Mouse (Mus musculus): ENCODE measurements at regions not wholly inside any gene's neighbourhood (a gene's known extent, or its start where the extent isn't known, plus 50 kb on each side); places are given as distances from the start of the nearest gene placed in this dataset.
"Not testable (repeated sequence)": the region's sequence is repeated elsewhere in the genome, so short reads cannot be mapped to it uniquely, and the experiment has no call there.

GRCm38 (mm10) chr14:74201710-74202109 lies 438.9 kb upstream of the Htr2a start:
- peak; percentile 51 for DNase-seq (ENCODE audit: low read depth, low spot score)

GRCm38 (mm10) chr14:74205011-74205410 lies 435.6 kb upstream of the Htr2a start:
- DNase-seq (ENCODE audit: low read depth, low spot score) = peak; percentile 70

GRCm38 (mm10) chr14:74217914-74218446 lies 422.7 kb upstream of the Htr2a start:
- no peak for DNase-seq (ENCODE audit: low read depth, low spot score)

GRCm38 (mm10) chr14:74219761-74220160 lies 420.9 kb upstream of the Htr2a start:
- DNase-seq (ENCODE audit: low read depth, low spot score) = no peak

GRCm38 (mm10) chr14:74222093-74222492 lies 418.5 kb upstream of the Htr2a start:
- DNase-seq (ENCODE audit: low read depth, low spot score) = no peak

GRCm38 (mm10) chr14:74229560-74230187 lies 411.0 kb upstream of the Htr2a start:
- DNase-seq (ENCODE audit: low read depth, low spot score) = no peak

- no peak for DNase-seq (ENCODE audit: low read depth, low spot score)
Observed at GRCm38 (mm10) chr14:74240212-74240611, 400.4 kb upstream of the Htr2a start.

- no peak for DNase-seq (ENCODE audit: low read depth, low spot score)
Observed at GRCm38 (mm10) chr14:74249263-74249878, 391.3 kb upstream of the Htr2a start.

GRCm38 (mm10) chr14:74250021-74250420 lies 390.6 kb upstream of the Htr2a start:
- DNase-seq (ENCODE audit: low read depth, low spot score) = no peak

GRCm38 (mm10) chr14:74252189-74253145 lies 388.2 kb upstream of the Htr2a start:
- peak; percentile 86 for DNase-seq (ENCODE audit: low read depth, low spot score)

GRCm38 (mm10) chr14:74255000-74255399 lies 385.6 kb upstream of the Htr2a start:
- DNase-seq (ENCODE audit: low read depth, low spot score) = no peak

- DNase-seq (ENCODE audit: low read depth, low spot score) = no peak
Observed at GRCm38 (mm10) chr14:74259437-74259836, 381.2 kb upstream of the Htr2a start.

- no peak for DNase-seq (ENCODE audit: low read depth, low spot score)
Observed at GRCm38 (mm10) chr14:74267086-74267485, 373.6 kb upstream of the Htr2a start.

- peak; percentile 69 for DNase-seq (ENCODE audit: low read depth, low spot score)
Observed at GRCm38 (mm10) chr14:74294560-74294959, 346.1 kb upstream of the Htr2a start.

- no peak for DNase-seq (ENCODE audit: low read depth, low spot score)
Observed at GRCm38 (mm10) chr14:74304483-74304882, 336.2 kb upstream of the Htr2a start.

GRCm38 (mm10) chr14:74306717-74307307 lies 333.8 kb upstream of the Htr2a start:
- no peak for DNase-seq (ENCODE audit: low read depth, low spot score)

GRCm38 (mm10) chr14:74309451-74309850 lies 331.2 kb upstream of the Htr2a start:
- not testable (repeated sequence) for DNase-seq (ENCODE audit: low read depth, low spot score)

- no peak for DNase-seq (ENCODE audit: low read depth, low spot score)
Observed at GRCm38 (mm10) chr14:74327291-74327690, 313.3 kb upstream of the Htr2a start.

GRCm38 (mm10) chr14:74350751-74351150 lies 289.9 kb upstream of the Htr2a start:
- no peak for DNase-seq (ENCODE audit: low read depth, low spot score)

GRCm38 (mm10) chr14:74352286-74352685 lies 288.4 kb upstream of the Htr2a start:
- no peak for DNase-seq (ENCODE audit: low read depth, low spot score)

GRCm38 (mm10) chr14:74358730-74359444 lies 281.8 kb upstream of the Htr2a start:
- no peak for DNase-seq (ENCODE audit: low read depth, low spot score)
